Mouse (Mus musculus) right cerebral cortex, adult 18-20 months (tissue): ENCODE measurements around the gene Cfap46.

Source experiments
- DNase-seq: peaks from one replicate; pipeline ENCODE4 v3.0.0; 2022; ENCODE audit warnings: mixed read lengths

The Cfap46 gene

DNA sequence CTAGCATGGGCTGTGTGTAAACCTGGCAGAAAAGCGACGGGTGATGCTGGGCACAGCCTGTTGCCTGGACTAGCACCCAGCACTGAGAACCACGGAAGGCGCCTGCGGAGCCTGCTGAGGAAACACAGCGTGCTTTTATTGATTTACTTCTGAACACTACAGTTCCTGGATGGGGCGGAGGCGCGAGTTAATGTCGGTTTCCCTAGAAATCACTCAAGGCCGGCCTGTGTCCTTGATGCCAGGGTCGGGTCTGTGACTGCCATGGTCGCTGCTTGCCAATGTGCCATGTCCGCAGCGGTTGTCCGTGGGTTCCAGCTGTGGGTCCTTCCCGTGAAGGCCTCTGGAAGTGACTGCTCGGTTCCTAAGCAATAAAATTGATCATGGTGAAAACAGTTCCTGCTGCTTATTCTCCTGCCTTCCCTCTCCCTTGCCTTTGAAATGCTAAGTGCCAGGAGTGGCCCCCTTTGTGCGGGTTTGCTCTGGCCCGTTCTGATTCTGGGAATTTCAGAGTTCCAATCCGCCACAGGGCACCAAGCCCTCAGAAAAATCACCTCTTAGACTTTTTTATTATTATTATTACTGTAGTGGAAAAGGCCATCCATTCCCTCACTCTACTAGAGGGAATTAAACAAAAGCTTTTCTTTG is 104.2 kb downstream of the Cfap46 start:
- no peak for DNase-seq

DNA sequence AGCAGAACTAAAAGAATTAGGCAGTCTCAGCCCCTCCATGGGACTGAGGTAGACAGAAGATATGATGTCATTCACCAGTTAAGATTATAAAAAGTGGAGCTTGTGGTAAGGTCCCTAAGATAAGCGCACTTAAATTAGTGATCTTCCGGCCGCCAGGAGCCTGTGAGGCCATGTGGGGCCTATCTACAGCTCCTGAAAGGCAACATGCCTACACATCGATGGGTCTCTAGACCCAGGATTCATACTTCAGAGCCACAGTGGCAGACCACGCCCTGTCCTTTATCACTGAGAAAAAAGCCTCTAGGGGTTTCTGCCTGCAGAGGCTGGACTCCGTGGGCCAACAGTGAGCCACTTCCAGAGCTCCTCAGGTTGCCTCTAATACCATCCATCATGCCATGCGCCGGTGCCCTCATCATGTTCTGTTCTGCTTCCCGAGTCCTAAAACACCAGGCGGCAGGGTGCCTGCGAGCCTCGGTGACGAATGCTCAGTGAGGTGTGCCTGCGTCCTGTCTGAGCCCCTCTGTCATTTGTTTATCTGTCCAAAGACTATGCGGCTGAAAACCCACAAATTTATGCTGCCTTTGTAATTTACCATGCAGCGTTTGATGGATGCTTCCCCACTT is 107.4 kb downstream of the Cfap46 start:
- no peak for DNase-seq

DNA sequence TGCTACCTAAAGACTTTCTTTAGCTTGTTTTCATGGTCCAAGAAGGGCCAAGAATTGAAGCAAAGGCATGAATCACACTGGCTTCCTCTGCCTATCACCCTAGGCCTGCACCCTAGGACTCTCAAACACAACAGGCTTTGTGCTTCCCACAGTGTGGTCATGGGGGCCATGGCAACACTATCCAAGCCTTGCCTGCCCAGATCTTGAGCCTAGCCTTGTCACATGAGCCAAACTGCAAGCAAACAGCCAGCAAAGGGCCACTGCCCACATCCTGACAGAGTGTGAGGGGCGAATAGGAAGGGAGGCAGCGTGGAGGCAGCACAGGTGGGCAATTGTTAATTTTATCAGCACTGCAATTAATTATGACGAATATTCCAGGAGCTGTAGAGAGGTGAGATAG is 111.0 kb downstream of the Cfap46 start:
- DNase-seq, result no peak

DNA sequence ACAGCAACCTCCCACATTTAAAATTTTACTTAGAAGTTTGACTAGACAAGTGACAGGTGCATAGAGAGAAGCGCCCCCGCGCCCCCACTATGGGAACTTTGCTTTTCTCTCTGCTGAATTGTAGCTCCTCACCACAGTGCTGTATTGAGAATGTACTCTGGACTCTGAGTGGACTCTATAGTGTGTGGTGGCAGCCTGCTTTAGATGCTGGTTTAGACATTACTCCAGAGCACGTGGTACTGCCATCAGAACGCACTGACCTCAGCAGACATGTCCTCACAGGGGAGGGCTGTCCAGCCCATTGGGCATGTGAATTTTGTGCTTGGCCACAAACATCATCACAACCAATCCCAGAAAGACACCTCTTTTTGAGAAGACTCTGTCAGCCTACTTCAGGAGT is 112.8 kb downstream of the Cfap46 start:
- no peak for DNase-seq

DNA sequence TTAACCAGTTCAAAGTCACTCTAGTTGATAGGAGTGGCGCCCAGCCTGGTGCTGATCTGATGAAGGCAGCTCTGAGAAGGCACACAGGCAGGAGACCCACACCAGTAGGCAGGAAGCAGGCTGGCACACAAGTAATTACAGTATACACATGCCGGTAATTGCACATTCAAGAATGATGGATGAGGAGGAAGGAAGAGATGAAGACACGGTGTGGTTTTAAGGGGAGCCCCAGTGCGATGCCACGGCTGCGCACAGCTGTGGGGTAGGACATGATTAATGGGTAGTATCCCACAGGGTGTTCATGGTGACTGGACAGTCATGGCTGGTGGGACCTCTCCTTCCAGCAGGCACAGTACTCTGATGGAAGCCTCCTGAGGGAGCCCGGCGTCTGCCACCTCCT is 117.1 kb downstream of the Cfap46 start:
- DNase-seq, result no peak

DNA sequence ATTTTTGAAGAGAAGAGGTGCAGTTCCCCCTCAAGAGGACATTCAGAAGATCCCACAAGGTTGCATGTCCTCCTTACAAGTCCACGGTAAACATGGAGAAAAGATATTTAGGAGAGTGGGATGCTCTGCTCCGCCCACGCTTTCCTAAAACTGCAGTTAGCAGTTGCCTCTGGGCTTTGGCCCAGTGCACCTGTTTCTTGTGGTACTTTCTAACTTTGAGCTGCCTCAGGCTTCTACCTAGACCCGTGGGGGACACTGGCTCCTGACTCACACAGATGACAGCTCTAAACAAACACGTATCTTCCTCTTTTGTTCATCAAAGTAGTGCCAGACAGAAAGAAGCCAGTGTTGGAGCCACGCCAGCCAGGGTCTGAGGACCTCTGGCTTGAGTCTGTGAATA is 117.6 kb downstream of the Cfap46 start:
- no peak for DNase-seq

DNA sequence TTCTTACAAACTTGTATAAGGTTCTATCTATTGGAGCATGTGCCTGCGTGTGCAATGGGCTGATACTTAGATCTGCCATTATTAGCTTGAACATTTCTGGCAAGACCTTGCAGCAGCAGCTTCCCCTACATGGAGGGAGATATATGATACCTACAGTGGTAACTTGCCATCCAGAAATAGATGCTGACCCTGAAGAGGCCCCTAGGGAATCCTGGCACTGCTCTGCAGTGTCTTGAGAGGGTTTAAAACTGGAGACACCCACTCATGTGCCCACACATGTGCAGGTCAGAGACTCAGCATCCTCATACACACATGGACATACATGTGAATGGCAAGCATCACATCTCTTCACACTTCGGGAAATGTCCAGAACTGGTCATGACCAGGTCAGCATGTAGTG is 119.5 kb downstream of the Cfap46 start:
- no peak for DNase-seq

DNA sequence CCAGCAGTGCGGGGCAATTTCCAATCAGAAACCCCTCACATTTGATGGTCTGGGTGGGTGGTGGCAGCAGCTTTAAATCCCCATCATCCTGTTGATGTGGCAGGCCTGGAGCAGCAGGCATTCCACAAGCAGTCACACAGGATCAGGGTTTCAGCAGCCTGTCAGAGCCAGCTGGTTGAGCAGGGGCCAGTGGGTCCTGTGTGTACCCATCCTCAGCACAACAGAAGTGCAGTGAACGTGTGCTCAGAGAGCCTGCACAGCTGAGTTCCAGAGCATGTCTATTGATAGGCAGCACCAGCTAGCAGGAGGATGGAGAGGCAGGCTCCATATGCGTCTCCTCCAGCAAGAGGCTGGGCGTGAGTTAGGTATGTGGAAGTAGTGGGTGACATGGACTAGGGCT is 120.2 kb downstream of the Cfap46 start:
- no peak for DNase-seq

DNA sequence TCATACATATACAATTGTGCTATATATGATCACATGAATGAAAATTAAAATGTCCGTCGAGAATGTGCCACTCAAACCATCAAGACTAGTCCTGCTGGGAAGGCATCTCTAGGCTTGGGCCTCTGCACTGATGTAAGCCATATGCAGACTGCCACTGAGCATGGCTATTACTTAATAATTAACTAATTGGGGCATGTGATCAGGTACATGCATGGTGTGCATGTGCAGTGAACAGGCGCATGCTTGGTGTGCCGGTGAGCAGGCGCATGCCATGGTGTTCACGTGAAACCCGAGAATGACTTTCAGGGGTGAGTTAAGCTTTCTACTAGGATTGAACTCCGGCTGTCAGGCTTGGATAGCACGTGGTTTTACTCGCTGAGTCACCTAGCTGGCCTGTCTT is 124.0 kb downstream of the Cfap46 start:
- DNase-seq, result no peak

DNA sequence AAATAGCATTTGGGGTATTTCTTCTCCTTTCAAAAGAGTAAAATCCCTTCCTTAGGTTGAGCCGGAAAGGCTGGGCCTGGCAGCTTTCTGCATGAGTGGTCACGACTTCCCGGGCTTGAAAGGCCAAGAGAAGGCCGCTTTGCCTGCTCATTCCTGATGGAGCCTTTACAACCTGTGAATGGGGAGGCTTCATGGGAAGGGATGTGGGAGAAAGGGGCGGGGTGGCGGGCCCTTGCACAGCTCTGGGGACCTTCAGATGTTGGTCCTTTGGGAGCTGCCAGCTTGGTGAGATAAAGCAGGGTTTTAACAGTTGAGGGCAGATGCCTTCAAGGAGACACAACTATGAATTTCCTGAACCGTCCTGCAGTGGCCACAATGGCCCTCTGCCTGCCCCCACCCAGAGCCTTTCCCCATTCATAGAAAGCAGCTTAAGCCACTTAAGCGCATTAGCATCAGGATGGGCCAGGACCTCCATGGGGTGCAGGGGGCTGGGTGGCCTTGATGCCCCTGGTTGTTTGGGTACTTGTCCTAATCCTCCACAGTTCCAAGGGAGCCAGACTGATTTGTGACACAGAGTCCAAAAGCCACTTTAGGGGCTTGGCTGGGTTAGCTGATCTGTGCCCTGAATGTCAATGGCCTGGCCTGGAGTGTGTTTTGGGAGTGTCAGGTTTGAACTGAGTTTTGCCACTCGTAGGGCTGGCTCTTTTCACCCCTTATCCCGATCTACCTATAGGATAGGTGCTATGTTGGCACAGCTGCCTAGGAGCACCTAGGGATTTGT is 126.7 kb downstream of the Cfap46 start:
- DNase-seq, result no peak

DNA sequence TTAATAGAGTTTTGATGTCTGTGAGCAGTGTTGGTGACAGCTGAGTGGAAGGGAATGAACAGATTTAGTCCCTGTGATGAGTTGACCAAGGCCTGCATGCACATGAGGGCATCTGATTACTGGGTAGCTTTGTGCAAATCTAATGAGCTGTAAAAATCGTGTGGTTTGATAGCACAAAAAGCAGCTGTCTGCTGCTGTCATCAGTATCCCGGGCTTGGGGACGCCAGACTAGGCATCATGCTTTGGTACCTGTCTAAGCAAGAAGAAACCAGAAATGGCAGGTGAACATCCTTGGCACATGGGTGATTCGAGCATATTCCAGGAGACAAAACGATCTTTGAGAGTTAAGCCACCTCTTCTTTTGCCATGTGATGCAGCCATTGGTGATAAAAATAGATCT is 127.3 kb downstream of the Cfap46 start:
- DNase-seq, result no peak

DNA sequence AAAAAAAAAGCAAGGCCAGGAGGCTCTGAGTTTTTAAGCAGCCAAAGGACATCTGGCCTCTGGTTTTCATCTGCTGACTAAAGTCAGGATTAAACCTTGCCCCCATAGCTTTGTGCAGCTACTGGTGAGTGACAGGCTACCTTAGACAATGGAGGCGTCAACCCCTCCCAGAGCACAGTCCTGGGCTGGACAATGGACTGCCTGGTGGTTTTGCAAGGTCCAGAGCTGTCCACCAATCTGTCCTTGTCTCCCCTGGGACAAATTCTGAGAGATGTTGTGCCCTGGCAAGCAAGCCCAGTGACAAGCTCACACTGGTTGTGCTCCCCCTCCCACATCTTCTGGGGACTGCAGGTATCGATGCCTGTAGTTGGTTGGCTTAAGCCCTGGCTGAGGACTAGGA is 132.1 kb downstream of the Cfap46 start:
- no peak for DNase-seq
